14 mouse cellular contexts compared by ENCODE assay signal in the genomic region with DNA sequence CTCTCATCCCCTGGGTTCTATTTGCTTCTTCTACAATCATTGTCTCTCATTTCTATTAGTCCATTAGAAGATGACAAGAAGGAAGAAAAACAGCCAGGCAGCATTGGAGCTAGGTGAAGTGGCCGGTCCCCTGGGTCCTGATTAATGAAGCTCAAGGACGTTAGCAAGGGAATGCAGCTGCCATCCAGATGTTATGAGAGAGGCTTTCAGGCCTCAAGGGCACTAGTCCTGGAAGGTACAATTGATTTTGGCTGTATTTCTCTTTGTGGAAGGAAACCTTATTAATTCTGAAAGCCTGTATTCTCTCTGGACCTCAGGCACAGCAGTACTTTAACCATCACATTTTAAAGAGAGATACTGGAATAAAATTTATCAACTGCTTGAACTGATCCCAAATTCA. TPM values are rescaled to one million over a fixed set of nuclear protein-coding genes. Genes with fewer than 3 reads are reported as not detected.
DNase-seq lines count a peak whose midpoint lies in the region; ATAC-seq lines count a peak whose summit lies in the region.
"Had no signal": no experiment of that assay in that cellular context is flagged by ENCODE, and none has a peak within 500 bp of the region (broad histone marks: within the 10 kb centered on the region; RNA-seq: fewer than 3 reads in every experiment).

No protein-coding gene starts in this region.

- H3K9ac ChIP-seq in midbrain, embryonic 11.5 days (ENCODE audit: low read length): no peak overlapping the region
- no peak overlapping the region for H3K9ac ChIP-seq in embryonic facial prominence, embryonic 11.5 days (replicated peaks; ENCODE audit: low read length)
- H3K9ac ChIP-seq in limb, embryonic 13.5 days: no peak overlapping the region
- no peak overlapping the region for H3K9ac ChIP-seq in neural tube, embryonic 13.5 days
- no peak overlapping the region for H3K9ac ChIP-seq in kidney, embryonic 16.5 days (replicated peaks; ENCODE audit: low read length)
- H3K9ac ChIP-seq: forebrain, embryonic 12.5 days; kidney, embryonic 15.5 days had no signal

- no peaks in the 10 kb centered on the region for H3K36me3 ChIP-seq in midbrain, embryonic 11.5 days (ENCODE audit: control insufficient read depth, insufficient read depth, low read length)
- H3K36me3 ChIP-seq in midbrain, embryonic 10.5 days: no peaks in the 10 kb centered on the region
- no peaks in the 10 kb centered on the region for H3K36me3 ChIP-seq in embryonic facial prominence, embryonic 11.5 days (replicated peaks; ENCODE audit: control insufficient read depth, insufficient read depth, low read depth, low read length)
- no peaks in the 10 kb centered on the region for H3K36me3 ChIP-seq in limb, embryonic 13.5 days
- no peaks in the 10 kb centered on the region for H3K36me3 ChIP-seq in neural tube, embryonic 13.5 days
- H3K36me3 ChIP-seq in kidney, embryonic 16.5 days (ENCODE audit: insufficient read depth, low read length): no peaks in the 10 kb centered on the region
- H3K36me3 ChIP-seq: forebrain, embryonic 12.5 days; kidney, embryonic 15.5 days had no signal

- no peaks in the 10 kb centered on the region for H3K27me3 ChIP-seq in midbrain, embryonic 11.5 days (ENCODE audit: control insufficient read depth, insufficient read depth, low read length)
- no peaks in the 10 kb centered on the region for H3K27me3 ChIP-seq in midbrain, embryonic 10.5 days (ENCODE audit: low read depth, poor library complexity, severe bottlenecking)
- H3K27me3 ChIP-seq in embryonic facial prominence, embryonic 11.5 days (ENCODE audit: control insufficient read depth, insufficient read depth, low read length): no peaks in the 10 kb centered on the region
- no peaks in the 10 kb centered on the region for H3K27me3 ChIP-seq in limb, embryonic 13.5 days
- H3K27me3 ChIP-seq in neural tube, embryonic 13.5 days: no peaks in the 10 kb centered on the region
- H3K27me3 ChIP-seq in kidney, embryonic 16.5 days (ENCODE audit: insufficient read depth, low read length): no peaks in the 10 kb centered on the region
- H3K27me3 ChIP-seq: forebrain, embryonic 12.5 days; kidney, embryonic 15.5 days had no signal

- H3K4me3 ChIP-seq in midbrain, embryonic 11.5 days (ENCODE audit: low read depth, low read length): no peak overlapping the region
- no peak overlapping the region for H3K4me3 ChIP-seq in midbrain, embryonic 10.5 days
- no peak overlapping the region for H3K4me3 ChIP-seq in embryonic facial prominence, embryonic 11.5 days (ENCODE audit: low read depth, low read length)
- H3K4me3 ChIP-seq in limb, embryonic 13.5 days: no peak overlapping the region
- H3K4me3 ChIP-seq in neural tube, embryonic 13.5 days: no peak overlapping the region
- no peak overlapping the region for H3K4me3 ChIP-seq in kidney, embryonic 16.5 days (ENCODE audit: low read length)
- H3K4me3 ChIP-seq: forebrain, embryonic 12.5 days; kidney, embryonic 15.5 days; left cerebral cortex, adult 2 months had no signal

- H3K4me2 ChIP-seq in midbrain, embryonic 11.5 days: no peak overlapping the region
- H3K4me2 ChIP-seq in embryonic facial prominence, embryonic 11.5 days (ENCODE audit: low read depth, low read length): no peak overlapping the region
- H3K4me2 ChIP-seq in limb, embryonic 13.5 days (replicated peaks): no peak overlapping the region
- no peak overlapping the region for H3K4me2 ChIP-seq in neural tube, embryonic 13.5 days
- H3K4me2 ChIP-seq in kidney, embryonic 16.5 days (replicated peaks; ENCODE audit: low read depth, low read length): no peak overlapping the region
- H3K4me2 ChIP-seq: forebrain, embryonic 12.5 days; kidney, embryonic 15.5 days had no signal

- 75% methylated on average over 2 of the region's 2 CpGs for WGBS in midbrain, embryonic 11.5 days
- 78% methylated on average over 2 of the region's 2 CpGs for WGBS in midbrain, embryonic 10.5 days
- WGBS in embryonic facial prominence, embryonic 11.5 days: 40% methylated on average over 2 of the region's 2 CpGs
- WGBS in limb, embryonic 13.5 days: 25% methylated on average over 2 of the region's 2 CpGs
- WGBS in neural tube, embryonic 13.5 days: 33% methylated on average over 2 of the region's 2 CpGs
- 57% methylated on average over 2 of the region's 2 CpGs for WGBS in kidney, embryonic 16.5 days

- ATAC-seq in midbrain, embryonic 11.5 days (ENCODE audit: low FRiP score): peak; percentile 50; the same call in 1 of the 2 replicates
- ATAC-seq in embryonic facial prominence, embryonic 11.5 days (replicated peaks; ENCODE audit: insufficient number of reproducible peaks, low FRiP score, low TSS enrichment, low read depth): 0 out of 2 replicates have a peak, but pooled peaks have one; percentile 44
- peak; percentile 26; the same call in 1 of the 2 replicates for ATAC-seq in limb, embryonic 13.5 days (ENCODE audit: low FRiP score, low read depth)
- ATAC-seq in neural tube, embryonic 13.5 days (ENCODE audit: low read depth): peak; percentile 78
- no peak for ATAC-seq in kidney, embryonic 16.5 days (ENCODE audit: low FRiP score, low TSS enrichment)

- DNase-seq in midbrain, embryonic 11.5 days (ENCODE audit: low spot score, missing footprints): no peak
- DNase-seq in midbrain, embryonic 10.5 days (ENCODE audit: low spot score): no peak
- peak; percentile 63 for DNase-seq in embryonic facial prominence, embryonic 11.5 days (ENCODE audit: low spot score)
- DNase-seq in layer of hippocampus, postnatal 14 days (ENCODE audit: low spot score in 2 of 2): no peak
- DNase-seq in left cerebral cortex, adult 8-10 months (ENCODE audit: low spot score in 2 of 2): no peak
- DNase-seq: heart, postnatal 4 days; thymus, postnatal 36 days had no signal

- H3K9me3 ChIP-seq in midbrain, embryonic 11.5 days (ENCODE audit: control insufficient read depth, low read length): no peaks in the 10 kb centered on the region
- H3K9me3 ChIP-seq in midbrain, embryonic 10.5 days (replicated peaks): no peaks in the 10 kb centered on the region
- no peaks in the 10 kb centered on the region for H3K9me3 ChIP-seq in embryonic facial prominence, embryonic 11.5 days (replicated peaks; ENCODE audit: control insufficient read depth, low read length)
- no peaks in the 10 kb centered on the region for H3K9me3 ChIP-seq in limb, embryonic 13.5 days
- no peaks in the 10 kb centered on the region for H3K9me3 ChIP-seq in neural tube, embryonic 13.5 days
- H3K9me3 ChIP-seq in kidney, embryonic 16.5 days (ENCODE audit: low read length): no peaks in the 10 kb centered on the region
- H3K9me3 ChIP-seq: forebrain, embryonic 12.5 days; kidney, embryonic 15.5 days had no signal

- H3K4me1 ChIP-seq in midbrain, embryonic 11.5 days (ENCODE audit: control insufficient read depth, insufficient read depth, low read length): no peaks in the 10 kb centered on the region
- 0 out of 2 replicates have a peak, but pooled peaks cover 7% of the 10 kb centered on the region for H3K4me1 ChIP-seq in midbrain, embryonic 10.5 days
- no peaks in the 10 kb centered on the region for H3K4me1 ChIP-seq in embryonic facial prominence, embryonic 11.5 days (ENCODE audit: control insufficient read depth, insufficient read depth, low read length)
- H3K4me1 ChIP-seq in limb, embryonic 13.5 days: peaks cover 28% of the 10 kb centered on the region
- peaks cover 5% of the 10 kb centered on the region for H3K4me1 ChIP-seq in neural tube, embryonic 13.5 days (replicated peaks)
- no peaks in the 10 kb centered on the region for H3K4me1 ChIP-seq in kidney, embryonic 16.5 days (ENCODE audit: insufficient read depth, low read length)
- H3K4me1 ChIP-seq: kidney, embryonic 15.5 days had no signal

- no peak overlapping the region for H3K27ac ChIP-seq in midbrain, embryonic 11.5 days (ENCODE audit: low read depth, low read length)
- H3K27ac ChIP-seq in midbrain, embryonic 10.5 days (replicated peaks): no peak overlapping the region
- no peak overlapping the region for H3K27ac ChIP-seq in embryonic facial prominence, embryonic 11.5 days (replicated peaks; ENCODE audit: low read depth, low read length)
- 0 out of 2 replicates have a peak overlapping the region, but pooled peaks have one; percentile 48 for H3K27ac ChIP-seq in limb, embryonic 13.5 days
- H3K27ac ChIP-seq in neural tube, embryonic 13.5 days (replicated peaks): peak overlapping the region; percentile 38; the same call in 1 of the 2 replicates
- H3K27ac ChIP-seq in kidney, embryonic 16.5 days (ENCODE audit: low read length): no peak overlapping the region
- H3K27ac ChIP-seq: forebrain, embryonic 12.5 days; kidney, embryonic 15.5 days; left cerebral cortex, adult 2 months had no signal

RNA-seq across cellular contexts. Expression of a gene that starts 41.1 kb away (rescaled TPM):
- polyA plus RNA-seq in midbrain, embryonic 11.5 days (2014; fragmentation: Nextera tagmentation; extraction: Ambion mirVana): 0.59 and 0.78 TPM in 2 replicates
- polyA plus RNA-seq in midbrain, embryonic 10.5 days (2016; fragmentation: Nextera tagmentation; extraction: Ambion mirVana): 0.48 and 0.50 TPM in 2 replicates
- polyA plus RNA-seq in embryonic facial prominence, embryonic 11.5 days (2014; fragmentation: Nextera tagmentation; extraction: Ambion mirVana): 0.20 and 0.32 TPM in 2 replicates
- 0.06 and 0.19 TPM in 2 replicates for polyA plus RNA-seq in limb, embryonic 13.5 days (2015; fragmentation: Nextera tagmentation; extraction: Ambion mirVana)
- 0.31 and 0.32 TPM in 2 replicates for polyA plus RNA-seq in neural tube, embryonic 13.5 days (2015; fragmentation: Nextera tagmentation; extraction: Ambion mirVana)
- 7.2 and 7.9 TPM in 2 replicates for polyA plus RNA-seq in kidney, embryonic 16.5 days (2015; fragmentation: Nextera tagmentation; extraction: Ambion mirVana)
- total RNA-seq in layer of hippocampus, postnatal 14 days (2021): under 1 TPM; 0.25 to 0.29 TPM
- total RNA-seq in left cerebral cortex, adult 8-10 months (2022): under 1 TPM; 0.26 to 0.49 (median 0.35) TPM
- total RNA-seq: megakaryocyte progenitor cell, adult 5-6 weeks had no signal

Comparison
In these comparisons a context has a peak if more than half of its experiments do, and no peak if none do; other contexts are left out.
1. H3K27ac ChIP-seq: peak in limb, embryonic 13.5 days (single experiment) and neural tube, embryonic 13.5 days (single experiment); none in midbrain, embryonic 11.5 days (single experiment), midbrain, embryonic 10.5 days (single experiment), embryonic facial prominence, embryonic 11.5 days (single experiment) and kidney, embryonic 16.5 days (single experiment).